8 mouse cellular contexts compared by ENCODE assay signal in genomic region chr9:76322122-76323052, GRCm38 (mm10). TPM values are rescaled to one million over a fixed set of nuclear protein-coding genes. Genes with fewer than 3 reads are reported as not detected.
DNase-seq lines count a peak whose midpoint lies in the region; ATAC-seq and TF ChIP-seq lines count a peak whose summit lies in the region.

No protein-coding gene starts in this region.

- H3K36me3 ChIP-seq in heart, embryonic 13.5 days = no peaks in the 10 kb centered on the region
- H3K36me3 ChIP-seq in forebrain, embryonic 15.5 days = no peaks in the 10 kb centered on the region
- H3K36me3 ChIP-seq in liver, embryonic 14.5 days (replicated peaks; ENCODE audit: control insufficient read depth, insufficient read depth, low read depth) = no peaks in the 10 kb centered on the region

- H3K4me2 ChIP-seq in heart, embryonic 13.5 days = peak overlapping the region; percentile 80
- peak overlapping the region; percentile 69 for H3K4me2 ChIP-seq in forebrain, embryonic 15.5 days (replicated peaks)
- H3K4me2 ChIP-seq in liver, embryonic 14.5 days (ENCODE audit: low read depth) = peak overlapping the region; percentile 29

- H3K9ac ChIP-seq in heart, embryonic 13.5 days = peak overlapping the region; percentile 48
- peak overlapping the region; percentile 52 for H3K9ac ChIP-seq in forebrain, embryonic 15.5 days (replicated peaks)
- no peak overlapping the region for H3K9ac ChIP-seq in liver, embryonic 14.5 days (replicated peaks)

- H3K4me1 ChIP-seq in heart, embryonic 13.5 days = peaks cover 11% of the 10 kb centered on the region
- H3K4me1 ChIP-seq in forebrain, embryonic 15.5 days = peaks cover 10% of the 10 kb centered on the region
- H3K4me1 ChIP-seq in liver, embryonic 14.5 days (replicated peaks; ENCODE audit: control insufficient read depth in 2 of 2, insufficient read depth in 2 of 2, low read length in 1 of 2) = no peaks in the 10 kb centered on the region

- WGBS in heart, embryonic 13.5 days = 8% methylated on average over 24 of the region's 24 CpGs
- WGBS in forebrain, embryonic 15.5 days = 3% methylated on average over 24 of the region's 24 CpGs
- 9% methylated on average over 24 of the region's 24 CpGs for WGBS in liver, embryonic 14.5 days (ENCODE audit: insufficient replicate concordance)

- peaks cover 34% of the 10 kb centered on the region for H3K27me3 ChIP-seq in heart, embryonic 13.5 days (replicated peaks)
- H3K27me3 ChIP-seq in forebrain, embryonic 15.5 days = peaks cover 4% of the 10 kb centered on the region; the same call in 1 of the 2 replicates
- peaks cover 20% of the 10 kb centered on the region for H3K27me3 ChIP-seq in liver, embryonic 14.5 days (ENCODE audit: control insufficient read depth, insufficient read depth, low read length)

- ATAC-seq in heart, embryonic 13.5 days (ENCODE audit: extremely low read depth, insufficient number of reproducible peaks, low FRiP score, low TSS enrichment) = no peak
- ATAC-seq in forebrain, embryonic 15.5 days (replicated peaks) = peak; percentile 64
- no peak for ATAC-seq in liver, embryonic 14.5 days (ENCODE audit: insufficient read depth)

- H3K27ac ChIP-seq in heart, embryonic 13.5 days (replicated peaks) = no peak overlapping the region
- no peak overlapping the region for H3K27ac ChIP-seq in forebrain, embryonic 15.5 days (replicated peaks)
- H3K27ac ChIP-seq in liver, embryonic 14.5 days = no peak overlapping the region

- H3K9me3 ChIP-seq in heart, embryonic 13.5 days = no peaks in the 10 kb centered on the region
- no peaks in the 10 kb centered on the region for H3K9me3 ChIP-seq in forebrain, embryonic 15.5 days
- no peaks in the 10 kb centered on the region for H3K9me3 ChIP-seq in liver, embryonic 14.5 days (ENCODE audit: control insufficient read depth, low read length)

- no peak for TF ChIP-seq CTCF in liver, embryonic 14.5 days (IDR thresholded peaks at IDR 0.05; ENCODE audit: low read depth)

- intact Hi-C loops in heart, postnatal 36 days (cut with DNase I) = no loop called here
- intact Hi-C loops in heart, postnatal 14 days (cut with DNase I) = no loop called here

- peak overlapping the region; percentile 53 for H3K4me3 ChIP-seq in heart, embryonic 13.5 days
- H3K4me3 ChIP-seq in forebrain, embryonic 15.5 days = peak overlapping the region; percentile 45
- H3K4me3 ChIP-seq in liver, embryonic 14.5 days (ENCODE audit: insufficient read depth in 1 of 2, low read depth in 2 of 2, low read length in 2 of 2) = peak overlapping the region in 1 of 2 experiments; percentile 13; a peak in 1 of 4 replicates

- DNase-seq in heart, postnatal 36 days = no peak
- peak; percentile 22 for DNase-seq in brain, adult 2 months (ENCODE audit: low read depth, low spot score)
- DNase-seq in liver, embryonic 14.5 days (ENCODE audit: low read depth in 3 of 3, low spot score in 3 of 3) = no peak
- DNase-seq in thymus, postnatal 0 days (ENCODE audit: low spot score) = no peak
- no peak for DNase-seq in testis, postnatal 14 days (ENCODE audit: low spot score)
- no peak for DNase-seq in heart, postnatal 14 days

- TF ChIP-seq EP300 in liver, embryonic 14.5 days (IDR thresholded peaks at IDR 0.05; ENCODE audit: low read depth) = no peak

RNA-seq across cellular contexts. Expression of gene Hcrtr2, which starts 1.3 kb away (rescaled TPM):
- 0.20 and 0.49 TPM in 2 replicates for polyA plus RNA-seq in heart, embryonic 13.5 days (2015; fragmentation: Nextera tagmentation; extraction: Ambion mirVana)
- total RNA-seq in heart, postnatal 36 days (2021) = not detected
- 2.9 and 3.1 TPM in 2 replicates for polyA plus RNA-seq in forebrain, embryonic 15.5 days (2015; fragmentation: Nextera tagmentation; extraction: Ambion mirVana)
- 0.01 and 0.02 TPM in 2 replicates for polyA plus RNA-seq in liver, embryonic 14.5 days (2012; rRNA removed)
- polyA plus RNA-seq in liver, embryonic 14.5 days (2014; fragmentation: Nextera tagmentation; extraction: Ambion mirVana) = not detected in 2 replicates
- polyA plus RNA-seq in thymus, postnatal 0 days (2015; fragmentation: Nextera tagmentation; extraction: Ambion mirVana) = not detected in 2 replicates
- total RNA-seq in heart, postnatal 14 days (2021) = not detected

Comparison
In these comparisons a context has a peak if more than half of its experiments do, and no peak if none do; other contexts are left out.
1. H3K4me2 ChIP-seq: peak in every context shown above with its lines; median percentile 80 in heart, embryonic 13.5 days; 69 in forebrain, embryonic 15.5 days; 29 in liver, embryonic 14.5 days.